Mouse (Mus musculus) layer of hippocampus, postnatal 10 days (tissue): ENCODE measurements around the gene Prkaa2. TPM values are rescaled to one million over a fixed set of nuclear protein-coding genes. Genes with fewer than 3 reads are reported as not detected.
"Not testable (repeated sequence)": the region's sequence is repeated elsewhere in the genome, so short reads cannot be mapped to it uniquely, and the experiment has no call there.

Experiments used
- DNase-seq, 2 experiments: peaks; one replicate each; pipeline ENCODE4 v3.0.0; 2021; ENCODE audit warnings: low spot score in 2 of 2
- total RNA-seq, 2 experiments: library from RNA; stranded (reverse); gene quantifications; 2 replicates each; pipeline ENCODE4 v1.2.3; 2021

Gene Prkaa2
- total RNA-seq, 2 experiments from 2014 or later, result 22.5 to 23.5 TPM

GRCm38 (mm10) chr4:105031104-105031503, 78.6 kb downstream of the Prkaa2 start:
- DNase-seq, result no peak

DNA sequence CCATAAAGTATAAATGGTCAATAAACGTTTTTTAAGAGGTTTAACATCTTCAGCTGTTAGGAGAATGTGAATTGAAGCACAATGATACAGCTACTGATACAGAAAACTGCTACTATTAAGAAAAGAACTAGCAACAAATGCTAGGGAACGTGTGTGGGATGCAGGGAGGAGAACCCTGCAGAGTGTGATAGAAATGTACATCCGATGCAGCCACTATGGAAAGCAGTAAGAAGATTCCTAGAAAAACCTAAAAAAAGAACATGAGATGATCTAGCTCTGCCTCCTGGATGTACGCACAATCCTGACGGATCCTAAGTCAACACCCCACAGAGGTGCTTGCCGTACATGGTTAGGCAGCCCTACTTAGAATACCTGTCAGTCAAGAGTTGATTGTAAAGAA, 82.4 kb downstream of the Prkaa2 start:
- no peak for DNase-seq

DNA sequence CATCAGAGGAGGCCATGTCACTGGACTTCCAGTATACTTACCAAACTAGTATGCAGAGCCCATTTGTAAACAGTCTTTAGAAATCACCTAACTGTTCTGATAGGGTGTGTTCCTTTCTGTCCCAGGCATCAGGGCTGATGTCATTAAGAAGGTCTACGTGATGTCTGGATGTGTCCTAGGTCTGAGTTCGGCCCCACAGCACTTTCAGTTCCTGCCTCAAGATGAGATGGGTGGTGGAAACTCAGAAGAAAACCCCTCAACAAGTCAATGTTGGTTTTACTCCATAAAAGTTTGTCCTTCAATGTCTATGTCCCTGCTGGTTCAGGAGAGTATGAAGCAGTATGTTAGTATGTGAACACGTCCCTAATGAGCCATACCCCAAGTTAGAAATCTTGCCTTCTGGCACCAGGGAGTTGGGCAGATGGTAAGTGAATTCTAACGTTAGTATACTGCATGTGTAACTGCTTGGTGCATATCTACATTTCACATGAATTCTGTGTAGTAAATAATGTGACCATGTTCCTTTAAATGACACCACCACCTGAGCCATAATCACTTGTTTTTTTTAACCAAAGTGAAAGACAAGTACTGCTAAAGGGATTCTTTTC, 93.6 kb downstream of the Prkaa2 start:
- DNase-seq, result no peak

- DNase-seq, result no peak
These were observed 94.2 kb downstream of the Prkaa2 start for GRCm38 (mm10) chr4:105015496-105015895.

DNA sequence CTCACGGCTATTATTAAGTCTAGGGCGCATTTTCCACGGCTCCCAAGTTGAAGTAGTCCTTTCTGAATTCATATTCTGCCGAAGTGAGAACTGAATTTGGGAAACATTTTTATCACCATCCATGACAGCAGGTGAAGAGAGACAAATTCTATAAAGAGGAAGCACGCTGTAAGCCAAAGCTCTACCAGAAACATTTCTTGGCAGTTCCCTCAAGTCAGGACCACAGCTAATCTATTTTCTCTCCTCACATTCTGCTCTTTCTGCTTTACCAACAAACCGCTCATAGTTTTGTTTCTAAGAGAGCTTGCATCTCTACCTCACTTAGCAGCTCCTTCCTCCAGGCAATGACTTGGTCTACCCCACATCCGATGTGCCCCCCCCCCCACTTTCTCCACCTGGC, 96.0 kb downstream of the Prkaa2 start:
- DNase-seq, result no peak

DNA sequence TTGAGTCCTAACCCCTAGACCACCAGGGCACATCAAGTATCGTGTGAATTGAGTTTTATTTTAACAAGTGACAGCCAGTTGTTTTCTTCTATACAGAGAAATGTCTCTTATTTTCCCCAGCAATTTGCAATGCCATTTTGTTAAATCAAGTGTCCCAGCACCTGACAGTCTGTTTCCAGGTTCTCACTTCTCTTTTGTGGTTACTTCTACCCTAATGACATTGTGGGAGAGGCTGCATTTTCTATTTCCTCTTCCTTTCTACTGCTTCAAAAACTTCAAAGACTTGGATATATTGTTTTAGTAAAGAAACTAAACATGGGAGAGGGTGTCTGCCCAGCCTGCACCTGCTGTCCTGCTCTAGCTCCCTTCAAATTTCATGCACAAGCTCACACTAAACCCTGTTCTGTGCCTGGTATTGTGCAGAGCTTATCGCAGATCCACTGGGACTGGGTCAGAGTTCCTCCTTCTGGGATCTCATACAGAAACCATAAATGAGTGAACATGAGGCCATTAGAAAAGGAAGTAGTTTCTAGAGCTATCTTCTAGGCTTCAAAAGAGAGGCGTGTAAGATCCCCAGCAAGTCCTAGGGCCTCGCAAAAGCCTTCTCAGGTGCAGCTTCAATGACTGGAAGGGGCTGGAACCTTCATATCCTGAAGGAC, 102.2 kb downstream of the Prkaa2 start:
- no peak for DNase-seq

GRCm38 (mm10) chr4:105004649-105005048, 105.0 kb downstream of the Prkaa2 start:
- not testable (repeated sequence) for DNase-seq

DNA sequence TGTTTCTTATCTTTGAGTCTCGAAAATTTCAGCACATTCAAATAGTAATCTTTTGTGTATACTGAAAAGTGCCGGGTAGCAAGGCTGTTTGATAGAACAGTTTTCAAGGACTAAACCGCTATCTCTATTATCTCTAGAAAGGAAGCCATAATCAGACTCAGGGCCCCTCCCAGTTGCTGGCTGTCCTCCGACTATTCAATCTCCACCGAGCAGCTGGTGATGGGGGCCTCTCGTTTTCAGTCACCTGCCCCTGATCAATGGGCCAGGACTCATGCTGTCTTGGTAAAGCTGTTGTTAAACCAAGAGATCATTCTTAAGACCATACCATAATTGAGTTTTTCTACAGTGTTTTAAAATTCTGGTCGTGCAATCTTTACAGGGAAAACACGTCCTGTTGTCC, 105.6 kb downstream of the Prkaa2 start:
- no peak for DNase-seq

GRCm38 (mm10) chr4:105001736-105002135, 108.0 kb downstream of the Prkaa2 start:
- no peak for DNase-seq

DNA sequence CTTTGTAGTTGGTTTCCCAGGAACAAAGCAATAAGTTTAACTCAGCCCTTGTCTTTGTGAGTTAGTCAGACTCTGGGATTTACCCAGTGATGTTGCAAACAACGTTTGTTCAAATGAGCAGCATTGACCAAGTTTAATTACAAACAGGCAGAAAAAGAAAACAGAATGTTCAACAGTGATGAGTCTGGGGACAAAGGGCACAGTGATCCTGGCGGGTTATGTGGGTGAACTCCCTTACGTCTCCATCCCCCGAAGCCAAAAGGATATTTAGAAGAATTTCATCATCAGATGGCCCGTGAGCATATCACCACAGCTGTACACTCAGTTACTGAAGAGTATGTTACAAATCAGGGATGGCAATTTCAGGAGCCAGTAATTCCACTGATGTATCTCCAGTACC, 110.0 kb downstream of the Prkaa2 start:
- no peak for DNase-seq

DNA sequence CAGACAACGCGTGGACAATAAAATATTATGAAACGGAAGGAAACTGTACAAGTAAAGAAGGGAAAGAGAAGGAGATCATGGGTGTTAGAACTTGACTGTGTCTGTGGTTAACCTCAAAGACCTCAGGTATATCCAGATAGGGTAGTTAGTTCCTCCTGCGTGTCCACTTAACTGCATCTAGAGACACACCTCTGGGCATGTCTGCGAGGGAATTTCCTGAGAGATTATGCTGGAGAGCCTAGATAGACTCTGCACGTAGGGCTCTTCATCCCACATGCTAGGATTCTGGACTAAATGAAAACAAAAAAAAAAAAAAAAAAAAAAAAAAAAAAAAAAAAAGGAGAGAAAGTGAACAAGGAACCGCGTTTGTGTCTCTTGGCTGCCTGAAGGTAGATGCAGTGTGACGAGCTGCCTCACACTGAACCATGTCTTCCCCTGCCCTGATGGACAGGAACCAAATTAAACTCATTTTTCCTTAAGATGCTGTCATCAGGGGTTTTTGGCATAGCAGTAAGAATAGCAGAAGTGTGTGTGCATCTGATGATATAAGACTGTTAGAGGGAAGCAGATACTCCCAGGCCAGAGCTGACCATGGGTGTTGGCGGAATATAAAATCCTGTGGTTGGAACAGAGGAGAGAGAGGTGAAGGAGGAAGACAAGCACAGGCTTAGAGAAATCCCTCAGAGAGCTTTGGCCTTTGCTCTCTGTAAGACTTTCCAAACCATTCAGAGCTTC, 116.4 kb downstream of the Prkaa2 start:
- DNase-seq, result no peak

DNA sequence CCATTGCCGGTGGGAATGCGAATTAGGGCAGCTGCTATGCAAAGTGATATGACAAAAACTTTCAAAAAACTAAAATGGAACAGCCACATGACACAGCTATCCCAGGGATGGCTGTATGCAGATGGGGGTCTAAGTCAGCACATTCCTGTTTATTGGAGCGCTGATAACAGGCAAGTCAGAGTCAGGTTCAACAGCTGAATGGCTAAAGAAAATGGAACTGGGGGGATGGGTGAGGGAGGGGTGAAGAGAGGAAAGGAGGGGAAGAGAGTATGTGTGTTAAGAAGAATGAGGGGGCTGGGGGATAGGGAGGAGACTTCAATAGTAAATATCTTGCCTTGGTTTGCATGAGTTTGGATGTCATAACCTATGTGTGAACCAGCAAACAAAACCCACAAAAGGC, 117.4 kb downstream of the Prkaa2 start:
- DNase-seq, result no peak

DNA sequence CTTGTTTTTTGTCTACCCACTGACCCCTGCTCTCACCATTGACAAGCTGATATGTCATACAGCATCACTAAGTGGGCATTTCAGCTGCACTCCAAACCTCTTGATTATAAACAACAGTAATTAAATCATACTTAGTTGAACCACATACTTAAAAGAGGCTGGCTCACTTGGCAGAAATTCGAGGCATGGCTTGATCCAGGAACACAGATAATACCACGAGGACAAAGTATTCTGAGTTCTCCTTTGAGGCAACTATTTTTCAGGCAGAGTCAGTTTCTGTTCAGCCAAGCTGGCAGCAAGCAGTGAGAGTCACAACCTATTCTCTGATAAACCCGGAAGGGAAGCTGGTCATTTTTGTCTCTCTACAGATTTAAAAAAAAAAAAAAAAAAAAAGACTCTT, 119.0 kb downstream of the Prkaa2 start:
- no peak for DNase-seq

DNA sequence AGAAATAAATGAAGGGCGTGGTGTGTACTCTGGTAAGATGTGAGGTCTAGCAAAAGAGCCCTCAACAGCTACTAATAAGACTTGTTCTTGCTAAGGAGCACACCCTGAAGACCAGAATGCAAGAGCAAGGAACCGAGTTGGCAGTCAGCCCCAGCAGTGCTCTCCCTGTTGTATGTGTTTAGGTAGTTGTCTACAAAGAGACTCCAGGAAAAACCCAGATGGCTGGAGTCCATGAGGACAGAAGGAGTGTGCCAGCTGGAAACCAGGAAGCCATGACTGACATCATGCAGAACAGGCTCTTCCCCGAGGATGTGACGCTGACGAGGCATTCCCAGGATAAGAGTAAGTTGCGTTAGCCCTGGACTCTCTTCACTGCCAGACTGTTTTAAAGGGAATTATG, 119.7 kb downstream of the Prkaa2 start:
- peak; percentile 31 to 45 for DNase-seq

DNA sequence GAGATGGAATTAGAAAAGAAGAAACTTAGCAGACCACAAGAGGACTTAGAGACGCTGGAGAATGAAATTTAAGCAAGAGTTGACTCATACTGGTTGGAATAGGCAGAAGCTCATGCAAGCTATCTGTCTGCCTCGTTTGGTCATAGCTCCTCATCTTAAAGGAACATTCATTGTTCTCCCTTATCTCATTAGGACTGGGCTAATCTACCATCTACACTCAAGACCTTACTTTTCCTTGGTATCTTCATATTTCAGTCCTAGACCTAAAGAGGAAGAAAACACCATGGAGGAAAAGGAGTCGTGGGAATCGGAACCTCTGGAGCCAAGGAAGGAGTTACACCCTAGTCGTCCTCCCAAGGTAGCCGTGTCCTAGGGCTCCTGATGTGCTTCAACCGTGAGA, 121.0 kb downstream of the Prkaa2 start:
- no peak for DNase-seq

GRCm38 (mm10) chr4:104988102-104988501, 121.6 kb downstream of the Prkaa2 start:
- DNase-seq, result no peak

- DNase-seq, result no peak
These were observed 122.1 kb downstream of the Prkaa2 start for GRCm38 (mm10) chr4:104987631-104988030.

- DNase-seq, result no peak
These were observed 123.6 kb downstream of the Prkaa2 start for GRCm38 (mm10) chr4:104985960-104986632.
